Mouse (Mus musculus): ENCODE results near the gene Adssl1. TPM values are rescaled to one million over a fixed set of nuclear protein-coding genes. Genes with fewer than 3 reads are reported as not detected.

Adssl1 gene
- total and polyA plus RNA-seq, 3 experiments, result 58.2 to 63.9 TPM; not detected in 1

- no peak for TF ChIP-seq GATA1 (IDR thresholded peaks at IDR 0.05; ENCODE audit: low read depth, low read length)
- no peak for TF ChIP-seq SMC3 (IDR thresholded peaks at IDR 0.05; ENCODE audit: low read depth, low read length)
- no peak for TF ChIP-seq HCFC1 (IDR thresholded peaks at IDR 0.05; ENCODE audit: low read depth, low read length)
- TF ChIP-seq ZMIZ1 (IDR thresholded peaks at IDR 0.05; ENCODE audit: low read depth, low read length), result no peak
- TF ChIP-seq USF2 (IDR thresholded peaks at IDR 0.05; ENCODE audit: borderline replicate concordance in 1 of 2, insufficient read depth in 1 of 2, low read depth in 1 of 2, low read length in 2 of 2), result no peak
- TF ChIP-seq CHD1 (IDR thresholded peaks at IDR 0.05; ENCODE audit: low read depth, low read length), result no peak
- no peak for TF ChIP-seq MXI1 (IDR thresholded peaks at IDR 0.05; ENCODE audit: low read depth, low read length)
- TF ChIP-seq MEF2A (IDR thresholded peaks at IDR 0.05; ENCODE audit: extremely low read depth, insufficient replicate concordance, low read depth, low read length, poor library complexity, severe bottlenecking), result no peak
- TF ChIP-seq ZKSCAN1 (IDR thresholded peaks at IDR 0.05; ENCODE audit: low read depth, low read length), result no peak
- TF ChIP-seq NRF1 (IDR thresholded peaks at IDR 0.05; ENCODE audit: insufficient read depth, low read depth, low read length, poor library complexity, severe bottlenecking), result no peak
- no peak for TF ChIP-seq JUND (IDR thresholded peaks at IDR 0.05; ENCODE audit: low read depth, low read length)
- no peak for TF ChIP-seq POLR2AphosphoS5 (IDR thresholded peaks at IDR 0.05; ENCODE audit: borderline replicate concordance, low read depth, low read length)
- TF ChIP-seq ZC3H11A (IDR thresholded peaks at IDR 0.05; ENCODE audit: low read depth, low read length), result no peak
- no peak for TF ChIP-seq BHLHE40 (IDR thresholded peaks at IDR 0.05; ENCODE audit: borderline replicate concordance, low read depth, low read length)
- no peak for TF ChIP-seq ELF1 (IDR thresholded peaks at IDR 0.05; ENCODE audit: low read depth, low read length)
- no peak for TF ChIP-seq MAFK (IDR thresholded peaks at IDR 0.05; ENCODE audit: borderline replicate concordance, low read depth, low read length)
- TF ChIP-seq MAX (IDR thresholded peaks at IDR 0.05; ENCODE audit: low read length), result no peak
- no peak for TF ChIP-seq E2F4 (IDR thresholded peaks at IDR 0.05; ENCODE audit: borderline replicate concordance, low read depth, low read length)
- H3K9ac ChIP-seq (ENCODE audit: control insufficient read depth, low read depth, low read length, poor library complexity, severe bottlenecking), result no peak overlapping the region
- no peak for DNase-seq (ENCODE audit: low read depth, low spot score)
- H3K9me3 ChIP-seq (replicated peaks; ENCODE audit: insufficient read depth, low read length), result no peaks in the 10 kb centered on the region
- H3K27ac ChIP-seq (ENCODE audit: control insufficient read depth, low read depth, low read length), result no peak overlapping the region
- no peaks in the 10 kb centered on the region for H3K79me2 ChIP-seq (ENCODE audit: control insufficient read depth, insufficient read depth, low read length, poor library complexity)
- peaks cover 0 to 7% of the 10 kb centered on the region in 2 experiments; a peak in 2 of 4 replicates for H3K36me3 ChIP-seq (ENCODE audit: control insufficient read depth in 1 of 2, insufficient read depth in 2 of 2, low read length in 2 of 2)
- peaks cover 9 to 19% of the 10 kb centered on the region in 2 experiments; a peak in 3 of 4 replicates for H3K4me1 ChIP-seq (ENCODE audit: control insufficient read depth in 1 of 2, insufficient read depth in 2 of 2, low read length in 2 of 2)
- H3K27me3 ChIP-seq (ENCODE audit: control insufficient read depth in 1 of 2, insufficient read depth in 2 of 2, low read length in 2 of 2), result no peaks in the 10 kb centered on the region
- H3K4me3 ChIP-seq (ENCODE audit: control insufficient read depth in 1 of 2, insufficient read depth in 1 of 2, low read depth in 2 of 2, low read length in 2 of 2), result no peak overlapping the region
Observed at GRCm38 (mm10) chr12:112576341-112576740, 43.5 kb upstream of the Adssl1 start.

- Histone ChIP-seq H3K9ac (ENCODE audit: control insufficient read depth, low read depth, low read length, poor library complexity, severe bottlenecking) (no peak overlapping the region), H3K4me1 (ENCODE audit: control insufficient read depth in 1 of 2, insufficient read depth in 2 of 2, low read length in 2 of 2) (peaks cover 9 to 19% of the 10 kb centered on the region in 2 experiments; a peak in 3 of 4 replicates), H3K36me3 (ENCODE audit: control insufficient read depth in 1 of 2, insufficient read depth in 2 of 2, low read length in 2 of 2) (peaks cover 0 to 7% of the 10 kb centered on the region in 2 experiments; a peak in 2 of 4 replicates), H3K27me3 (ENCODE audit: control insufficient read depth in 1 of 2, insufficient read depth in 2 of 2, low read length in 2 of 2) (no peaks in the 10 kb centered on the region), H3K79me2 (ENCODE audit: control insufficient read depth, insufficient read depth, low read length, poor library complexity) (no peaks in the 10 kb centered on the region), H3K9me3 (replicated peaks; ENCODE audit: insufficient read depth, low read length) (no peaks in the 10 kb centered on the region), H3K27ac (ENCODE audit: control insufficient read depth, low read depth, low read length) (no peak overlapping the region), H3K4me3 (ENCODE audit: control insufficient read depth in 1 of 2, insufficient read depth in 1 of 2, low read depth in 2 of 2, low read length in 2 of 2) (no peak overlapping the region)
- TF ChIP-seq HCFC1 (IDR thresholded peaks at IDR 0.05; ENCODE audit: low read depth, low read length), result no peak
- no peak for TF ChIP-seq MEF2A (IDR thresholded peaks at IDR 0.05; ENCODE audit: extremely low read depth, insufficient replicate concordance, low read depth, low read length, poor library complexity, severe bottlenecking)
- TF ChIP-seq ZNF384 (IDR thresholded peaks at IDR 0.05; ENCODE audit: low read depth, low read length), result no peak
- TF ChIP-seq MYB (IDR thresholded peaks at IDR 0.05; ENCODE audit: low read depth, low read length), result no peak
- no peak for TF ChIP-seq EP300 (IDR thresholded peaks at IDR 0.05; ENCODE audit: low read depth in 1 of 2, low read length in 2 of 2)
- TF ChIP-seq ETS1 (IDR thresholded peaks at IDR 0.05; ENCODE audit: low read depth, low read length), result no peak
- TF ChIP-seq USF1 (IDR thresholded peaks at IDR 0.05; ENCODE audit: low read depth, low read length), result no peak
- DNase-seq (ENCODE audit: low read depth, low spot score), result no peak
Observed at GRCm38 (mm10) chr12:112576749-112577148, 43.1 kb upstream of the Adssl1 start.
